Mouse (Mus musculus) embryonic fibroblast, embryonic 13.5 days (primary cell): ENCODE measurements around the gene Drc3. TPM values are rescaled to one million over a fixed set of nuclear protein-coding genes. Genes with fewer than 3 reads are reported as not detected.

Experiments
- H3K27ac ChIP-seq: 2 replicates; pipeline ENCODE4 v1.5.1; 2012; ENCODE audit warnings: low read length, control low read depth, inconsistent platforms; ENCODE audit not compliant: insufficient read depth
- H3K4me1 ChIP-seq: 2 replicates; pipeline ENCODE4 v1.6.1; 2011; ENCODE audit warnings: low read length; ENCODE audit not compliant: control insufficient read depth, insufficient read depth
- H3K4me3 ChIP-seq: 2 replicates; pipeline ENCODE4 v1.5.1; 2011; ENCODE audit warnings: mild to moderate bottlenecking, control low read depth, low read length; ENCODE audit not compliant: insufficient read depth
- CTCF ChIP-seq: IDR thresholded peaks from 2 replicates; pipeline ENCODE4 v1.5.1; 2011; ENCODE audit warnings: mild to moderate bottlenecking, control low read depth, low read length, moderate library complexity, borderline replicate concordance; ENCODE audit not compliant: insufficient read depth
- POLR2A ChIP-seq: IDR thresholded peaks from 2 replicates; pipeline ENCODE4 v1.6.1; 2011; ENCODE audit warnings: low read depth, mild to moderate bottlenecking, control low read depth, low read length, moderate library complexity
- polyA plus RNA-seq: library from polyadenylated mRNA; stranded (reverse); fragments of >200 nt; gene quantifications from 2 replicates; pipeline ENCODE4 v1.2.4, GENCODE M21; 2011; ENCODE audit warnings: low read depth; ENCODE audit not compliant: missing spikeins, insufficient read length

Drc3 gene
- polyA plus RNA-seq, 1 experiment = 0.53 TPM

- Histone ChIP-seq H3K4me3 (no peak overlapping the region), H3K27ac (no peak overlapping the region), H3K4me1 (peaks cover 3% of the 10 kb centered on the region; the same call in 1 of the 2 replicates)
- TF ChIP-seq CTCF (no peak), POLR2A (no peak)
These were observed 87.0 kb downstream of the Drc3 start for GRCm38 (mm10) chr11:60440176-60440575.

- no peak overlapping the region for H3K4me3 ChIP-seq
- no peaks in the 10 kb centered on the region for H3K4me1 ChIP-seq
- no peak overlapping the region for H3K27ac ChIP-seq
- TF ChIP-seq POLR2A = no peak
- no peak for TF ChIP-seq CTCF
These were observed 89.8 kb downstream of the Drc3 start for GRCm38 (mm10) chr11:60442896-60443295.

Other genes starting within 250 kb of the Drc3 start
- 25.9 and 29.1 TPM in 2 replicates for gene Rai1, start 248.3 kb upstream of the Drc3 start, polyA plus RNA-seq
- 54.1 and 57.3 TPM in 2 replicates for gene Srebf1, start 130.7 kb upstream of the Drc3 start, polyA plus RNA-seq
- gene Tom1l2, start 424 bp upstream of the Drc3 start, polyA plus RNA-seq = 30.3 and 36.2 TPM in 2 replicates
- 16.2 and 18.0 TPM in 2 replicates for gene Gid4, start 63.8 kb downstream of the Drc3 start, polyA plus RNA-seq
- gene Atpaf2, start 65.1 kb downstream of the Drc3 start, polyA plus RNA-seq = 24.9 and 28.8 TPM in 2 replicates
- 53.4 and 56.7 TPM in 2 replicates for gene Drg2, start 101.3 kb downstream of the Drc3 start, polyA plus RNA-seq
- not detected in 2 replicates for gene Myo15, start 116.0 kb downstream of the Drc3 start, polyA plus RNA-seq
- gene Alkbh5, start 183.1 kb downstream of the Drc3 start, polyA plus RNA-seq = 46.4 and 53.5 TPM in 2 replicates